In the genomic region with DNA sequence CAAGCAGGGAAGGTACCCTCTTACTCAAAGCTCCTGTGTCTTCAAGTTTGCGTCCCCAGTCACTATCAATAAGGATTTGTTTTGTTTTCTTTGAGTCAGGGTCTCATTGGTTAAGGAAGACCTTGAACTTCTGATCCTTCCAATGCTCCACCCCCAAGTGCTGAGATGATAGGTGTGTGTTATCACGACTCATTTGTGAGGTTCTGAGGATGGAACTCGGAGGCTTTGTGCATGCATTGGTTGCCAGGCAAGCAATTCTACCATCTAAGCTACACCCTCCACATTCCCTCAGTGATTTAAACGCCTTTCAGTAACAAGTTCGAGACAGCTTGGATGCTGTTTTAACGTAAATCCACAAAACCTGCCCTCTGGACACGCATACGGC, we compare ENCODE assay signal across 8 mouse cellular contexts. TPM values are rescaled to one million over a fixed set of nuclear protein-coding genes. Genes with fewer than 3 reads are reported as not detected.
DNase-seq lines count a peak whose midpoint lies in the region; ATAC-seq and TF ChIP-seq lines count a peak whose summit lies in the region.

No protein-coding gene starts in this region.

- no peaks in the 10 kb centered on the region for H3K9me3 ChIP-seq in heart, embryonic 11.5 days (replicated peaks; ENCODE audit: control insufficient read depth, low read length)
- H3K9me3 ChIP-seq in CH12.LX (replicated peaks; ENCODE audit: low read length) = no peaks in the 10 kb centered on the region
- H3K9me3 ChIP-seq in forebrain, embryonic 12.5 days = no peaks in the 10 kb centered on the region
- no peaks in the 10 kb centered on the region for H3K9me3 ChIP-seq in liver, embryonic 14.5 days (ENCODE audit: control insufficient read depth, low read length)

- H3K27ac ChIP-seq in heart, embryonic 11.5 days (ENCODE audit: low read depth, low read length) = peak overlapping the region; percentile 88
- no peak overlapping the region for H3K27ac ChIP-seq in CH12.LX (ENCODE audit: insufficient read depth, low read depth)
- peak overlapping the region; percentile 74 for H3K27ac ChIP-seq in forebrain, embryonic 12.5 days
- H3K27ac ChIP-seq in liver, embryonic 14.5 days = peak overlapping the region; percentile 5

- peak overlapping the region; percentile 94 for H3K4me2 ChIP-seq in heart, embryonic 11.5 days
- peak overlapping the region; percentile 72 for H3K4me2 ChIP-seq in CH12.LX (ENCODE audit: insufficient read depth, low read depth, poor library complexity, severe bottlenecking)
- H3K4me2 ChIP-seq in forebrain, embryonic 12.5 days = peak overlapping the region; percentile 85
- H3K4me2 ChIP-seq in liver, embryonic 14.5 days (ENCODE audit: low read depth) = peak overlapping the region; percentile 91

- H3K4me1 ChIP-seq in heart, embryonic 11.5 days (ENCODE audit: control insufficient read depth, insufficient read depth, low read length) = peaks cover 20% of the 10 kb centered on the region
- peaks cover 5 to 25% of the 10 kb centered on the region in 2 experiments; a peak in 2 of 4 replicates for H3K4me1 ChIP-seq in CH12.LX (ENCODE audit: control insufficient read depth in 1 of 2, insufficient read depth in 2 of 2)
- H3K4me1 ChIP-seq in forebrain, embryonic 12.5 days = peaks cover 24% of the 10 kb centered on the region
- peaks cover 8 to 26% of the 10 kb centered on the region in 2 experiments for H3K4me1 ChIP-seq in liver, embryonic 14.5 days (replicated peaks; ENCODE audit: control insufficient read depth in 2 of 2, insufficient read depth in 2 of 2, low read length in 1 of 2)

- no peak for TF ChIP-seq CTCF in CH12.LX (conservative IDR thresholded peaks at IDR 0.05 in 1 of 2, IDR thresholded peaks at IDR 0.05 in 1 of 2; ENCODE audit: low read depth in 2 of 2, low read length in 2 of 2)
- TF ChIP-seq CTCF in liver, embryonic 14.5 days (IDR thresholded peaks at IDR 0.05; ENCODE audit: low read depth) = no peak

- no peak for ATAC-seq in heart, embryonic 11.5 days (replicated peaks; ENCODE audit: insufficient number of reproducible peaks, low FRiP score, low TSS enrichment)
- peak; percentile 18; the same call in 1 of the 2 replicates for ATAC-seq in forebrain, embryonic 12.5 days (ENCODE audit: low FRiP score)
- ATAC-seq in liver, embryonic 14.5 days (ENCODE audit: insufficient read depth) = no peak

- H3K4me3 ChIP-seq in heart, embryonic 11.5 days (ENCODE audit: low read depth, low read length) = peak overlapping the region; percentile 77
- H3K4me3 ChIP-seq in CH12.LX (replicated peaks in 1 of 3; ENCODE audit: low read depth in 2 of 3, low read length in 2 of 3, poor library complexity in 1 of 3) = peak overlapping the region; percentile 33 to 72 (median 59)
- peak overlapping the region; percentile 83 for H3K4me3 ChIP-seq in forebrain, embryonic 12.5 days (replicated peaks)
- H3K4me3 ChIP-seq in liver, embryonic 14.5 days (ENCODE audit: insufficient read depth in 1 of 2, low read depth in 2 of 2, low read length in 2 of 2) = peak overlapping the region; percentile 51 to 83

- no peak for TF ChIP-seq EP300 in CH12.LX (IDR thresholded peaks at IDR 0.05; ENCODE audit: low read length)
- no peak for TF ChIP-seq EP300 in liver, embryonic 14.5 days (IDR thresholded peaks at IDR 0.05; ENCODE audit: low read depth)

- no peak for TF ChIP-seq POLR2A in CH12.LX (IDR thresholded peaks at IDR 0.05; ENCODE audit: low read depth, low read length)

- peak overlapping the region; percentile 77 for H3K9ac ChIP-seq in heart, embryonic 11.5 days (ENCODE audit: low read depth, low read length)
- peak overlapping the region; percentile 64; the same call in 1 of the 2 replicates for H3K9ac ChIP-seq in CH12.LX (ENCODE audit: insufficient read depth, low read depth)
- H3K9ac ChIP-seq in forebrain, embryonic 12.5 days = peak overlapping the region; percentile 59
- H3K9ac ChIP-seq in liver, embryonic 14.5 days (replicated peaks) = peak overlapping the region; percentile 65

- DNase-seq in heart, postnatal 10 days = no peak
- peak; percentile 13 for DNase-seq in CH12.LX (ENCODE audit: extremely low read depth)
- DNase-seq in liver, embryonic 14.5 days (ENCODE audit: low read depth in 3 of 3, low spot score in 3 of 3) = no peak
- DNase-seq in adrenal gland, adult 2 months = no peak
- no peak for DNase-seq in adrenal gland, adult 8-10 months
- no peak for DNase-seq in left cerebral cortex, adult 18-20 months (ENCODE audit: low spot score in 2 of 2)

- no peaks in the 10 kb centered on the region for H3K27me3 ChIP-seq in heart, embryonic 11.5 days (ENCODE audit: control insufficient read depth, insufficient read depth, low read length)
- H3K27me3 ChIP-seq in CH12.LX (replicated peaks) = peaks cover 11% of the 10 kb centered on the region
- 0 out of 2 replicates have a peak, but pooled peaks cover 7% of the 10 kb centered on the region for H3K27me3 ChIP-seq in forebrain, embryonic 12.5 days
- no peaks in the 10 kb centered on the region for H3K27me3 ChIP-seq in liver, embryonic 14.5 days (ENCODE audit: control insufficient read depth, insufficient read depth, low read length)

- H3K79me2 ChIP-seq in CH12.LX (replicated peaks; ENCODE audit: control insufficient read depth, extremely low read depth, insufficient read depth, poor library complexity, severe bottlenecking) = peaks cover 3% of the 10 kb centered on the region; the same call in 1 of the 2 replicates

- dilution Hi-C loops in CH12.LX (cut with MboI; ENCODE audit: extremely low pct_ligation_motif_present, extremely low pct_unique_long_range_greater_than_20kb, low sequenced_read_pairs) = no loop called here

- H3K36me3 ChIP-seq in heart, embryonic 11.5 days (ENCODE audit: control insufficient read depth, insufficient read depth, low read length) = no peaks in the 10 kb centered on the region
- H3K36me3 ChIP-seq in CH12.LX (replicated peaks in 1 of 2; ENCODE audit: control insufficient read depth in 1 of 2, insufficient read depth in 1 of 2, low read length in 1 of 2) = peaks cover 0 to 10% of the 10 kb centered on the region in 2 experiments
- no peaks in the 10 kb centered on the region; the same call in 1 of the 2 replicates for H3K36me3 ChIP-seq in forebrain, embryonic 12.5 days (replicated peaks)
- H3K36me3 ChIP-seq in liver, embryonic 14.5 days (replicated peaks; ENCODE audit: control insufficient read depth, insufficient read depth, low read depth) = no peaks in the 10 kb centered on the region

- TF ChIP-seq RAD21 in CH12.LX (IDR thresholded peaks at IDR 0.05; ENCODE audit: low read depth, low read length) = no peak

- 5% methylated on average over 8 of the region's 8 CpGs for WGBS in heart, embryonic 11.5 days (ENCODE audit: insufficient replicate concordance)
- WGBS in forebrain, embryonic 12.5 days = 9% methylated on average over 8 of the region's 8 CpGs
- WGBS in liver, embryonic 14.5 days (ENCODE audit: insufficient replicate concordance) = 7% methylated on average over 8 of the region's 8 CpGs

- intact Hi-C loops in heart, postnatal 10 days (cut with DNase I) = loop anchor here (5.0 kb wide), 1 partner anchor 41 kb away; a partner anchor contains a TSS

- in situ Hi-C loops in CH12.LX (cut with MboI; ENCODE audit: low pct_ligation_motif_present, low pct_unique_long_range_greater_than_20kb, low sequenced_read_pairs) = no loop called here

RNA-seq across cellular contexts. Expression of a gene that starts 0.5 kb away (rescaled TPM):
- polyA plus RNA-seq in heart, embryonic 11.5 days (2014; fragmentation: Nextera tagmentation; extraction: Ambion mirVana) = 108 and 113 TPM in 2 replicates
- 100 to 1,000 TPM; 134 to 148 TPM for total RNA-seq in heart, postnatal 10 days (2021)
- total RNA-seq in CH12.LX (2012; rRNA removed) = 20.7 and 21.7 TPM in 2 replicates
- 24.2 and 25.3 TPM in 2 replicates for total RNA-seq in CH12.LX (2014; rRNA removed)
- 18.9 and 20.3 TPM in 2 replicates for polyA plus RNA-seq in CH12.LX (2012; ENCODE audit: insufficient read length, low read depth)
- 61.9 and 64.6 TPM in 2 replicates for polyA plus RNA-seq in forebrain, embryonic 12.5 days (2016; fragmentation: Nextera tagmentation; extraction: Ambion mirVana)
- 36.6 and 40.5 TPM in 2 replicates for polyA plus RNA-seq in liver, embryonic 14.5 days (2012; rRNA removed)
- polyA plus RNA-seq in liver, embryonic 14.5 days (2014; fragmentation: Nextera tagmentation; extraction: Ambion mirVana) = 64.8 and 69.1 TPM in 2 replicates
- 100 to 1,000 TPM; 174 to 202 TPM for total RNA-seq in adrenal gland, adult 2 months (2021)
- 127 and 165 TPM in 2 replicates for polyA plus RNA-seq in adrenal gland, adult 2 months (2012; rRNA removed)
- 100 to 1,000 TPM; 207 to 236 (median 225) TPM for total RNA-seq in adrenal gland, adult 8-10 months (2022)
- total RNA-seq in left cerebral cortex, adult 18-20 months (2021) = 10 to 100 TPM; 67.0 to 72.0 TPM

RNA-seq across cellular contexts. Expression of a gene that starts 24.9 kb away (rescaled TPM):
- 165 and 212 TPM in 2 replicates for polyA plus RNA-seq in heart, embryonic 11.5 days (2014; fragmentation: Nextera tagmentation; extraction: Ambion mirVana)
- total RNA-seq in heart, postnatal 10 days (2021) = 10 to 100 TPM; 68.3 to 79.2 TPM
- 54.4 and 57.2 TPM in 2 replicates for total RNA-seq in CH12.LX (2012; rRNA removed)
- total RNA-seq in CH12.LX (2014; rRNA removed) = 81.2 TPM in 2 replicates
- polyA plus RNA-seq in CH12.LX (2012; ENCODE audit: insufficient read length, low read depth) = 87.9 and 130 TPM in 2 replicates
- polyA plus RNA-seq in forebrain, embryonic 12.5 days (2016; fragmentation: Nextera tagmentation; extraction: Ambion mirVana) = 322 and 326 TPM in 2 replicates
- 74.1 and 109 TPM in 2 replicates for polyA plus RNA-seq in liver, embryonic 14.5 days (2012; rRNA removed)
- polyA plus RNA-seq in liver, embryonic 14.5 days (2014; fragmentation: Nextera tagmentation; extraction: Ambion mirVana) = 82.5 and 87.7 TPM in 2 replicates
- 100 to 1,000 TPM in 1 of 2 experiments, 10 to 100 TPM in 1; 97.7 to 104 TPM for total RNA-seq in adrenal gland, adult 2 months (2021)
- 83.8 and 91.1 TPM in 2 replicates for polyA plus RNA-seq in adrenal gland, adult 2 months (2012; rRNA removed)
- total RNA-seq in adrenal gland, adult 8-10 months (2022) = 100 to 1,000 TPM in 3 of 4 experiments, 10 to 100 TPM in 1; 98.9 to 125 (median 115) TPM
- 100 to 1,000 TPM; 165 to 172 TPM for total RNA-seq in left cerebral cortex, adult 18-20 months (2021)

RNA-seq across cellular contexts. Expression of a gene that starts 25.0 kb away (rescaled TPM):
- not detected in 2 replicates for polyA plus RNA-seq in heart, embryonic 11.5 days (2014; fragmentation: Nextera tagmentation; extraction: Ambion mirVana)
- total RNA-seq in heart, postnatal 10 days (2021) = 10 to 100 TPM; 12.2 to 13.5 TPM
- total RNA-seq in CH12.LX (2012; rRNA removed) (0.55 TPM in 1 of 2 replicates, not detected in the other), CH12.LX (2014; rRNA removed) (1.1 TPM in 1 of 2 replicates, not detected in the other)
- polyA plus RNA-seq in CH12.LX (2012; ENCODE audit: insufficient read length, low read depth) = 26.9 and 54.0 TPM in 2 replicates
- 15.7 and 23.4 TPM in 2 replicates for polyA plus RNA-seq in forebrain, embryonic 12.5 days (2016; fragmentation: Nextera tagmentation; extraction: Ambion mirVana)
- polyA plus RNA-seq in liver, embryonic 14.5 days (2012; rRNA removed) = 0.09 TPM in 1 of 2 replicates, not detected in the other
- polyA plus RNA-seq in liver, embryonic 14.5 days (2014; fragmentation: Nextera tagmentation; extraction: Ambion mirVana) = not detected in 2 replicates
- total RNA-seq in adrenal gland, adult 2 months (2021) = 10 to 100 TPM; 27.5 to 28.5 TPM
- not detected in 2 replicates for polyA plus RNA-seq in adrenal gland, adult 2 months (2012; rRNA removed)
- 10 to 100 TPM; 15.2 to 24.8 (median 18.1) TPM for total RNA-seq in adrenal gland, adult 8-10 months (2022)
- 10 to 100 TPM; 12.9 to 13.0 TPM for total RNA-seq in left cerebral cortex, adult 18-20 months (2021)

RNA-seq across cellular contexts. Expression of a gene that starts 41.1 kb away (rescaled TPM):
- polyA plus RNA-seq in heart, embryonic 11.5 days (2014; fragmentation: Nextera tagmentation; extraction: Ambion mirVana) = 38.0 and 42.9 TPM in 2 replicates
- 10 to 100 TPM; 57.7 to 68.8 TPM for total RNA-seq in heart, postnatal 10 days (2021)
- total RNA-seq in CH12.LX (2012; rRNA removed) (28.7 and 41.2 TPM in 2 replicates), CH12.LX (2014; rRNA removed) (32.6 and 40.8 TPM in 2 replicates)
- 59.4 and 72.2 TPM in 2 replicates for polyA plus RNA-seq in CH12.LX (2012; ENCODE audit: insufficient read length, low read depth)
- 87.0 and 92.7 TPM in 2 replicates for polyA plus RNA-seq in forebrain, embryonic 12.5 days (2016; fragmentation: Nextera tagmentation; extraction: Ambion mirVana)
- polyA plus RNA-seq in liver, embryonic 14.5 days (2012; rRNA removed) = 19.3 TPM in 2 replicates
- polyA plus RNA-seq in liver, embryonic 14.5 days (2014; fragmentation: Nextera tagmentation; extraction: Ambion mirVana) = 25.3 and 27.1 TPM in 2 replicates
- total RNA-seq in adrenal gland, adult 2 months (2021) = 10 to 100 TPM; 50.0 to 55.0 TPM
- polyA plus RNA-seq in adrenal gland, adult 2 months (2012; rRNA removed) = 27.9 and 37.4 TPM in 2 replicates
- total RNA-seq in adrenal gland, adult 8-10 months (2022) = 10 to 100 TPM; 46.0 to 63.0 (median 53.7) TPM
- total RNA-seq in left cerebral cortex, adult 18-20 months (2021) = 10 to 100 TPM; 46.1 to 53.8 TPM

RNA-seq across cellular contexts. Expression of a gene that starts 51.0 kb away (rescaled TPM):
- polyA plus RNA-seq in heart, embryonic 11.5 days (2014; fragmentation: Nextera tagmentation; extraction: Ambion mirVana) = 2.3 and 2.4 TPM in 2 replicates
- 1 to 10 TPM; 3.3 to 4.4 TPM for total RNA-seq in heart, postnatal 10 days (2021)
- 32.2 and 32.6 TPM in 2 replicates for total RNA-seq in CH12.LX (2012; rRNA removed)
- 40.2 and 40.3 TPM in 2 replicates for total RNA-seq in CH12.LX (2014; rRNA removed)
- 52.2 and 54.1 TPM in 2 replicates for polyA plus RNA-seq in CH12.LX (2012; ENCODE audit: insufficient read length, low read depth)
- polyA plus RNA-seq in forebrain, embryonic 12.5 days (2016; fragmentation: Nextera tagmentation; extraction: Ambion mirVana) = 0.64 and 0.74 TPM in 2 replicates
- polyA plus RNA-seq in liver, embryonic 14.5 days (2012; rRNA removed) = 7.1 and 8.7 TPM in 2 replicates
- polyA plus RNA-seq in liver, embryonic 14.5 days (2014; fragmentation: Nextera tagmentation; extraction: Ambion mirVana) = 9.2 and 11.1 TPM in 2 replicates
- total RNA-seq in adrenal gland, adult 2 months (2021) = 1 to 10 TPM; 9.5 to 9.8 TPM
- 5.1 and 7.4 TPM in 2 replicates for polyA plus RNA-seq in adrenal gland, adult 2 months (2012; rRNA removed)
- 10 to 100 TPM in 3 of 4 experiments, 1 to 10 TPM in 1; 8.6 to 16.8 (median 13.5) TPM for total RNA-seq in adrenal gland, adult 8-10 months (2022)
- total RNA-seq in left cerebral cortex, adult 18-20 months (2021) = 1 to 10 TPM; 3.6 to 3.8 TPM

Comparison
In these comparisons a context has a peak if more than half of its experiments do, and no peak if none do; other contexts are left out.
1. RNA of a gene that starts 25.0 kb away (total RNA-seq): 27.5 to 28.5 TPM in adrenal gland, adult 2 months, 15.2 to 24.8 TPM in adrenal gland, adult 8-10 months, 12.2 to 13.5 TPM in heart, postnatal 10 days and 12.9 to 13.0 TPM in left cerebral cortex, adult 18-20 months; 0.55 to 1.1 TPM in CH12.LX; every median in the first group is over 4 times any median in the second.
2. Peak in every context shown above with its lines, with median percentiles within 50 percentile points of each other: H3K4me2 ChIP-seq, H3K4me3 ChIP-seq and H3K9ac ChIP-seq.